Mouse (Mus musculus) lung, adult 2 months (tissue): Measurements from ENCODE around the gene Liph. TPM values are rescaled to one million over a fixed set of nuclear protein-coding genes. Genes with fewer than 3 reads are reported as not detected.
A peak's percentile ranks its signal among the peaks of the same experiment; 100 is the strongest.
"Not testable (repeated sequence)": the region's sequence is repeated elsewhere in the genome, so short reads cannot be mapped to it uniquely, and the experiment has no call there.

Source experiments
- DNase-seq: peaks from one replicate; pipeline ENCODE4 v3.0.0; 2022
- H3K4me1 ChIP-seq: fragments of 200-500 bp; 2 replicates; pipeline ENCODE4 v1.6.1; 2011; ENCODE audit warnings: low read length; ENCODE audit not compliant: control insufficient read depth, insufficient read depth
- H3K4me3 ChIP-seq: fragments of 200-500 bp; replicated peaks from 2 replicates; pipeline ENCODE3; 2011; ENCODE audit warnings: low read depth, mild to moderate bottlenecking, control low read depth, low read length; ENCODE audit errors: extremely low read depth
- CTCF ChIP-seq: fragments of 200-500 bp; IDR thresholded peaks from 2 replicates; pipeline ENCODE4 v1.5.1; 2011; ENCODE audit warnings: mild to moderate bottlenecking, low read length, control low read depth; ENCODE audit not compliant: insufficient read depth
- POLR2A ChIP-seq: fragments of 200-500 bp; IDR thresholded peaks from 2 replicates; pipeline ENCODE4 v1.6.1; 2011; ENCODE audit warnings: low read depth, mild to moderate bottlenecking, control low read depth, low read length, borderline replicate concordance; ENCODE audit errors: extremely low read depth
- WGBS: fragments of 180-500 bp; shearing (Covaris S2); methylation state at CpG from one replicate; pipeline ENCODE4 v1.1.7; 2018; 5-methylcytosine and 5-hydroxymethylcytosine counted together
- polyA plus RNA-seq: library from polyadenylated mRNA; depleted of rRNA; stranded (reverse); fragments of >200 nt; gene quantifications from 2 replicates; pipeline ENCODE4 v1.2.3, GENCODE M21; 2012

Liph gene
- polyA plus RNA-seq, 1 experiment: 23.6 TPM

GRCm38 (mm10) chr16:22001172-22001571 is 5.7 kb upstream of the Liph start:
- WGBS: 59% methylated on average over 4 of the region's 4 CpGs
- DNase-seq: no peak
- peak; percentile 26; the same call in 1 of the 2 replicates for TF ChIP-seq CTCF
- no peak for TF ChIP-seq POLR2A

GRCm38 (mm10) chr16:21999941-22000690 is 4.7 kb upstream of the Liph start:
- TF ChIP-seq POLR2A (no peak), CTCF (no peak)
- no peak overlapping the region for H3K4me3 ChIP-seq
- 71% methylated on average over 4 of the region's 4 CpGs for WGBS
- peaks cover 5% of the 10 kb centered on the region for H3K4me1 ChIP-seq
- DNase-seq: no peak

More at GRCm38 (mm10) chr16:22001172-22001571, 5.7 kb upstream of the Liph start:
- Histone ChIP-seq H3K4me3 (no peak overlapping the region), H3K4me1 (peaks cover 2% of the 10 kb centered on the region)

- DNase-seq: peak; percentile 49
- TF ChIP-seq CTCF (no peak), POLR2A (no peak)
- Histone ChIP-seq H3K4me3 (no peak overlapping the region), H3K4me1 (peaks cover 6% of the 10 kb centered on the region)
- 53% methylated on average over 5 of the region's 5 CpGs for WGBS
Observed at GRCm38 (mm10) chr16:21998061-21998460, 2.6 kb upstream of the Liph start.

DNA sequence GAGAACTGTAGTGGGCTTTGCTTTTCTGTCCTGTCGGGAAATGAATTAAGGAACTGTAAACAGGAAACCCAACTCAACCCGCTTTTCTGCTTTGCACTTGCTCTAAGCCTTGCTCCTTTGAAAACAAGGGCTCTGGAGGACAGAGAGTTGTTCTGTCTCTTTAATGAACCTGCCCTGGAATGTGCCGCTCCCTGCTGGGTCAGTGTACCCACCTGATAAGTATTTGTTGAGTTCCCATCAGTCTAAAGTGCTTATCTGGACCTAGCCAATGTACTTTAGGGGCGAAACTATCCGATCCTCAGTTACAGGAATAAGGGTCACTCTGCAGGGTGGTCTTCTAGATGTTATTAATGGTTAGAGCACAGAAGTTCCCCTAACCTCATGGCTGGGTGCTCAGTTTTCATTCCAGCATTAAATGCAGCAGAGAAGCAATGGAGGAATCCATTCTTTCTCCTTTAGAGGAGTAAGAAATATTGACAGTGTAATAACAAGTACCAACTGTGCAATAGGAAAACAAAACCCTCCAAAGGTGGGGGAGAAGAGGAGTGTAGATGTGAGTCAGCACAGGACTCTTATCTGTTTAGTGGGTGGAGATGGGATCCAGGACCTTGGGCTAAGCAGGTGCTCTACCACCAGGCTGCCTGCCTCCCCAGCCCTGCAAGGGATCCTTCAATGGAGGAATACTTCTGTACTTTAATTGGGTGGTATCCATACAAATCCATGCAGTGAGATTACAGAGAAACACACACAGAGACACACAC is 1.6 kb upstream of the Liph start:
- H3K4me3 ChIP-seq: no peak overlapping the region
- peaks cover 6% of the 10 kb centered on the region for H3K4me1 ChIP-seq
- TF ChIP-seq POLR2A (no peak), CTCF (no peak)
- peak; percentile 50 for DNase-seq
- WGBS: 34% methylated on average over 5 of the region's 5 CpGs

GRCm38 (mm10) chr16:21996402-21996801 is 939 bp upstream of the Liph start:
- H3K4me1 ChIP-seq: peaks cover 6% of the 10 kb centered on the region
- TF ChIP-seq CTCF (no peak), POLR2A (no peak)
- no peak overlapping the region for H3K4me3 ChIP-seq
- 37% methylated on average over 4 of the region's 4 CpGs for whole genome bisulfite sequencing
- peak; percentile 53 for DNase-seq

DNA sequence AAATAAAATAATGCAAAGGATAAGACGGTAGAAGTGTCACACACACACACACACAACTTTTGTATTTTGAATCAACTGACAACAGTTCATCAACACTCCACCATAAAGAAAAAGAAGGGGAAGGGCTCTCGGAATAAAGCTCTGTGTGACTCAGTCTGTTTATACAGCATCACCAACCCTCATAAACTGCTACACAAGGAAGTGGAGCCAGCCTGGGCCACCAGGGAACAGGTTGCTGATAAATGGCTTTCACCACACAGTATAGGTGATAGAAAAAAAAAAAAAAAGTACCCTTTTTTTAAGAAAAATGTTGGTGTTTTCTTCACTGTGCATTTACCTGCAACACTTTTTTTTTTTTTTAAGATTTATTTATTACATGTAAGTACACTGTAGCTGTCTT is 3.7 kb downstream of the Liph start:
- H3K4me3 ChIP-seq: no peak overlapping the region
- peaks cover 4% of the 10 kb centered on the region; the same call in 1 of the 2 replicates for H3K4me1 ChIP-seq
- WGBS: 62% methylated on average over 2 of the region's 2 CpGs
- DNase-seq: no peak
- TF ChIP-seq POLR2A (no peak), CTCF (no peak)

GRCm38 (mm10) chr16:21990893-21991292 is 4.6 kb downstream of the Liph start:
- H3K4me3 ChIP-seq, DNase-seq, H3K4me1 ChIP-seq: not testable (repeated sequence)

GRCm38 (mm10) chr16:21987956-21988355 is 7.5 kb downstream of the Liph start:
- TF ChIP-seq POLR2A (no peak), CTCF (no peak)
- H3K4me1 ChIP-seq: no peaks in the 10 kb centered on the region
- DNase-seq: no peak
- 73% methylated on average over 5 of the region's 5 CpGs for WGBS
- no peak overlapping the region for H3K4me3 ChIP-seq

DNA sequence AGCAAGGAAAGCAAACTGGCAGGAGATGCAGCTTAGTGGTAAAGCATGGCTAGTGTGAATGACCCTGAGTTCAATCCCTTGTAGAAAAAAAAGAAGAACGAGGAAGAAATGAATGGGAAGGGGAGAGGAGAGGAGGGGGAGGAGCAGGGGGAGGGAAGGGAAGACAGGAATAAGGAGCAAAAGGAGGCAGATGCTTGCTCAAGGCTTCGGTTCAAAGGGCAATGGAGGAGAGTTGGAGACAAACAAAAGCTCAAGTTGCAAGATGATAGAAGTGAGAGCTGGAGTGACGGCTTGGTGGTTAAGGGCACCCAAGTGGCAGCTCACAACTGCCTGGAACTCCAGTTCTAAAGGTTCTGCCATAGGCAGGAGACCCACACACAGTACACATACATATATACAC is 9.3 kb downstream of the Liph start:
- Histone ChIP-seq H3K4me3 (no peak overlapping the region), H3K4me1 (no peaks in the 10 kb centered on the region)
- DNase-seq: no peak
- no peak for TF ChIP-seq POLR2A
- no peak for TF ChIP-seq CTCF
- WGBS: 33% methylated on average over 3 of the region's 3 CpGs

DNA sequence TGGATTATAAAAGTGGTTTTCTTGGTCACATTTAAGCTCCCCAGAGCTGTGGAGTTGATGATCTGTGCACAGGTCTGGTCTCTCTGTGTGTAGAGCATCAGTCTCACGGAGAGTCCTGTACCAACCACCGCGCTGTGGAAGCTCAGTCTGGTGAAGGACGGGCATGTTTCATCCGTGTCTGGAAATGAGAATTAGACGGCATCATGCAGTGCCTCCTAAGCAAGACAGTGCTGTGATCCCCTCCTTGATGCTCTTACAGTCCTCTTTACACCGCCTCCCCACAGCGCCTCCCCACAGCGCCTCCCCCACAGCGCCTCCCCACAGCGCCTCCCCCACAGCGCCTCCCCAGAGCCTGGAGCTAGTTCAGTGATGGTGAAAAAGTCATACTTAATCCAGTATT is 11.4 kb downstream of the Liph start:
- no peak for DNase-seq

More for the DNA sequence above, 11.4 kb downstream of the Liph start:
- 88% methylated on average over 12 of the region's 12 CpGs for WGBS
- no peaks in the 10 kb centered on the region for H3K4me1 ChIP-seq
- TF ChIP-seq CTCF (no peak), POLR2A (no peak)
- no peak overlapping the region for H3K4me3 ChIP-seq
